Mouse (Mus musculus): ENCODE results near the gene Stom. TPM values are rescaled to one million over a fixed set of nuclear protein-coding genes. Genes with fewer than 3 reads are reported as not detected.

Gene Stom
- total RNA-seq, 2 experiments from 2014 or later = 8.0 to 10.1 TPM

DNA sequence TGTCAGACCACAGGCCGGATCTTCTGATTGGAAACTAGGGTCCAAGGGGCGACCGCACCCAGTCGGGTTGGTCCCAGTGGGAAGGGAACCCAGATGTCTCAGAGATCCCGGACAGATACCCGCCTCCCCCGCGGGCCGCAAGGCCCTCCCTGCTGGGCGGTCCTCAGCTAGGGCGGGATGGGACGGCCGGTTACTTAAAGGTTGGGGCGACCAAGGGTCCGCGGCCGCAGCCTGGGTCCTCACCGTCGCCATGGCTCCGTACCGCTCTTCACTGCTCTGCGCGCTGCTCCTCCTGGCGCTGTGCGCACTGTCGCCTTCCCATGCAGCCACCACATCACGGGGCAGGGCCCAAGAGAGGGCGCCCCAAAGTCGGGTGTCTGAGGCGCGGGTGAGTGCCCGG is 54.6 kb downstream of the Stom start:
- DNase-seq (ENCODE audit: low spot score in 2 of 2) = no peak
- intact Hi-C loops (cut with DNase I) = no loop called here

- no peak for DNase-seq (ENCODE audit: low spot score in 2 of 2)
- intact Hi-C loops (cut with DNase I) = no loop called here
These were observed 56.8 kb downstream of the Stom start for GRCm38 (mm10) chr2:35280001-35280400.

DNA sequence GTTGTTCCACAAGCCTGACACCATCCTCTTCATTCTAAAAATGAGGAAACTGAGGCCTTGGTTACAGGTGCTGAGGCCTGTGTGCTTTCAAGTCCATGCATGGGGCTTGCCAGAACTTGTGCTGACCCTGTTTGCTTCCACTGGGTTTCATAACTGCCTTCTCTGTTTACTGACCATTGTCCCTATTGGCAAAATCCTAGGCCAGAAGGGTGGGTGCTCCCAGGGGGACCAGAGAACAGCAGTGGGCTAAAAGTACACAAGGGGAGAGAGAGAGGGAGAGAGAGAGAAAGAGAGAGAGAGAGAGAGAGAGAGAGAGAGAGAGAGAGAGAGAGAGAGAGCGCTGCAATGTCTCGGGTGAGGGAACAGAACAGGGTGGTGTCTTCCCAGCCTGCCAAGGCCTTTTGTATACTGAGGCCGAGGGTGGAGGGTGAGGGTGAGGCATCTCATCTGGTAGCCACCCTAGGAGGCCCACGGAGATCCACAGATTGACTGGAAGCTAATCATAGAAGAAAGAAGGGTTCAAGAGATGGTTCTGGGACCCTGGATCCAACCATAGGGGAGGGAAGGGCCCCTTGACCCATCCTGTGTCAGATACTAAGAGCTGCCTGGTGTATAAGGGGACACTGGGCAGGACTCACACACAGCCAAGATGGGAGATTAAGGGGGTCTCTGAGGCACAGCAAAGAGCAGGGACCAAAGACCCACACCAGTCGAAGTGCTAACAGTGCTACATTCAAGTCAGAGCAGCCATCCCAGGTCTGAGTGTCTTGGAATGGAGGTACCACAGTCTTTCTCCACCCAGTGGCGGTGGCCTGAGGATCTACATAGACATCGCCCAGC is 58.2 kb downstream of the Stom start:
- intact Hi-C loops (cut with DNase I) = no loop called here
- DNase-seq (ENCODE audit: low spot score in 2 of 2) = no peak

DNA sequence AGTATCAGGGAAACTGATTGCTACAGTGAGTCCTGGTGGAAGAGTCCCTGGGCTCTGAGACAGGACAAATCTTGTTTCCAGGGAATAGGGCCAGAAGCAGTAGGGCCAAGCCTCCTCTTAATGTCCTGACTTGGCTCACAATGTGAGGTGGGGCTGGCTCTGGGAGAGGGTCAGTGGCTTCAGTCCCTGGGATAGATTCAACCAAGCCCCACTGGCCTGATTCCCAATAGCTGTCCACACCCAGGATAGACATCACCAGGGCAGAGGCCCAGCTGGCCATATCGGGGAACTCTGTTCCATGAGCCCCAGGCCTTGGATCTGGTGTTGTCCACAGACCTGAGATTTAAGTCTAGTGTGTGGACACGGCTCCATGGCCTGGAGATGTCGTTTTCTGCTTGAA is 59.1 kb downstream of the Stom start:
- intact Hi-C loops (cut with DNase I) = no loop called here
- no peak for DNase-seq (ENCODE audit: low spot score in 2 of 2)

DNA sequence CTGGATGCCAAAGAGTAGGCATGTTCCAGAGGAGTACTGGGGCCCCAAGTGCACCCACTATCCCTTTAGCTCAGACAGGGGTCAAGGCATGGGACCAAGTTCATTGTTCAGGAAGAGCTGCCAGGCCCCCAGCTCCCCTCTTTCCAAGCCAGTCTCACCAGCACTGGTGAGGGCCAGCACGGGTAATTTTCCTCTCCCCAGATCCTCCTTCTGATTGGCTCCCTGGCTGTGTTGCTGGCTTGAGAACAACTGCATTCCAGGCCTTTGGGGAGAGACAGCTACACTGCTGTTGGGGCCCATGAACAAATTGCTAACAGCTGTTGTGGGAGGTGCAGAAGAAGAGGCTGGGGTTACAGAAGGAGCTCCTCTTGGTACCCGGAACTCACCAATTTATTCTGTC is 63.2 kb downstream of the Stom start:
- intact Hi-C loops (cut with DNase I) = no loop called here
- DNase-seq (ENCODE audit: low spot score in 2 of 2) = peak in 1 of 2 experiments; percentile 18

DNA sequence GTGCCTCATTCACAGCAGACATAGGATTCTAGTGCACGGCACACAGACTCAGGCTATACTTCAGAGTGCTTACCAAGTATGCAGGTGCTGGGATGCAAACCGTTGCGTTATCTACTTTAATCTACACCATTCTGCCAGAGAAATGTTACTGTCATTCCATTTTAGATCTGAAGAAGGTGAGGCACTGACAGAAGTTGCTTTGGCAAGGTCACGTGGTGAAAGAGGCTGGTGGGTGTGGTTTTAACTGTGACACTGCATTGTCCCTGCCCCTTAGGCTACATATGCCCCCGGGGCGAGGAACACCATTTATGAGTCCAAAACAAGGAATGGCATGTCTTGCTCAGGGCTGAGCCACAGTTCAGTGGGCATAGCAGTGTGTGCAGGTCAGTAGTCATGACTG is 63.9 kb downstream of the Stom start:
- intact Hi-C loops (cut with DNase I) = no loop called here
- DNase-seq (ENCODE audit: low spot score in 2 of 2) = no peak

DNA sequence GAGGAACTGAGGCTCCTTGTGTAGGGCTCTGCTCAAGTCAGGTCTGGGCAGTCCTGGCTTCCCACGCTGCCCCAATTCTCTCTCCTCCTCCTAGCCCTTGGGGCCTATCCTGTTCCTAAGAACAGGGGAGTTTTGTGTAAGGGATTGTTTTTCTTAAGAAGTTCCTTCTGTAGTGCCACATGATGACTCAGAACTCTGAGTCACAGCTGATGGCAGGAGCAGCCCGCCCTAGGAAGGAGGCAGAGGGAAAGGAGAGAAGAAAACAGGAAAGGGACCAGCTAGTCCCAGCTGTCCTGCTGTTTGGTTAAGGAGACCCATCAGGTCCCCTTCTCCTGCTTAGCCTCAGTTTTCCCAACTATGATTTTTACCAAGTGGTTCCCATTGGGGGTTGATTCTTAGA is 65.0 kb downstream of the Stom start:
- intact Hi-C loops (cut with DNase I) = loop anchor here (2.0 kb wide), 1 partner anchor 57 kb away; no protein-coding TSS in a partner anchor
- peak; percentile 56 to 69 for DNase-seq (ENCODE audit: low spot score in 2 of 2)

GRCm38 (mm10) chr2:35270531-35270984 is 66.2 kb downstream of the Stom start:
- peak; percentile 55 to 58 for DNase-seq (ENCODE audit: low spot score in 2 of 2)
- intact Hi-C loops (cut with DNase I) = loop anchor here (2.0 kb wide), 1 partner anchor 56 kb away; no protein-coding TSS in a partner anchor

DNA sequence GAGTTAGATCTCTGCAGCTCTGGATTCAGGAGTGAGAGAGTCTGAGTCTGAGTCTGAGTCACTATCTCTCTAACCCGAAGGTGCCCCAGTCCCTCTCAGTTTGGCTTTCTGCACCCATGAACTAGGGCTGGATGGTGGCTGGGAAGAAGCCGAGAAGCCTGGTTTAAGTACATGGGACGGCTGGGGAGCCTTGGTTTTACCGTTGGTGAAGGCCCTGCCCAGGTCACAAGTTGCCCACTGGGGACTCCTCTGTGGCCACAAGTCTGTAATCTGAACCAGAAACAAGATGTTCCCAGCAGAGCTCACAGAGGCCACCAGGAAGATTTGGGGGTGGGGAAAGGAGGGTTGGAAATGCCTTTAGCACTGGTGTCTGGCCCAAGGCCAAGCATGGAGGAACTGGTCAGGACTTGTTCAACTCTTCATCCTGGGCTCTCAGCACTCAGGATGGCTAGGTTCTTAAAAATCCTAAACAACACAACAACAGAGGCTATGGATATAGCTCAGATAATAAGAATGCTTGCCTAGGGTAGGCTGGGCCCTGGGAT is 67.0 kb downstream of the Stom start:
- intact Hi-C loops (cut with DNase I) = loop anchor here (2.0 kb wide), 1 partner anchor 55 kb away; no protein-coding TSS in a partner anchor
- no peak for DNase-seq (ENCODE audit: low spot score in 2 of 2)

- intact Hi-C loops (cut with DNase I) = no loop called here
- DNase-seq (ENCODE audit: low spot score in 2 of 2) = no peak
These were observed 67.6 kb downstream of the Stom start for GRCm38 (mm10) chr2:35269136-35269535.

DNA sequence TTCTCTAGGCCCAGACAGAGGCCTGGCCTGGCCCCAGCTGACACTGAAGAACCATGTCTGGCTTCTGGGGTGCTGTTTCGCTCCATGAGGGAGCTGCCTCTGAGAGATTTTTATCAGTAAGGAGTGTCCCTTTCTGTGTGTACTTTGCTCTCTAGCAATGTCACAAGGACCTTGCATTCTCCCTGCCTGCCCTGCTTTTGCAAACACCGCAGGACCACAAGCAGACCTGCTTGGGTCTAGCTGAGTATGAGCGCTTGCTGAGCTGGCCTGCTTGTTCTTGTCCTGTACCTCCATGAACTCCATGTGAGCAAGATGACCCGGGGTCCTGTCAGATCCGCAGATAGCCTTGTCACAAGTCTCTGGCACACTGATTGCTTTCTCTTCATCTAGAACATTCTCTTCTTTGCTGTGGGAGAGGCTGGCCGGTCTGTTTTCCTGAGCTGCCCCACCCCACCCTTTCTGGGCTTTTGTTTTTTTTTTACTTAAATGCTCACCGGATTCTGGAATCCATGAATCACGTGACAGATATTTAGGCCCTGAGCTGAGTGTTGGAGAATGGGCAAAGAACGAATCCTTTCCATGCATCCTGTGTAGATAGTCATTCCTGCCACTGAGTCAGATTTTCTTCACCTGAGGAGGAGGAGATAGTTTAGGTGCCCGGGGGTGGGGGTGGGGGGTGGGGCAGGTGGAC is 68.8 kb downstream of the Stom start:
- intact Hi-C loops (cut with DNase I) = no loop called here
- DNase-seq (ENCODE audit: low spot score in 2 of 2) = no peak

DNA sequence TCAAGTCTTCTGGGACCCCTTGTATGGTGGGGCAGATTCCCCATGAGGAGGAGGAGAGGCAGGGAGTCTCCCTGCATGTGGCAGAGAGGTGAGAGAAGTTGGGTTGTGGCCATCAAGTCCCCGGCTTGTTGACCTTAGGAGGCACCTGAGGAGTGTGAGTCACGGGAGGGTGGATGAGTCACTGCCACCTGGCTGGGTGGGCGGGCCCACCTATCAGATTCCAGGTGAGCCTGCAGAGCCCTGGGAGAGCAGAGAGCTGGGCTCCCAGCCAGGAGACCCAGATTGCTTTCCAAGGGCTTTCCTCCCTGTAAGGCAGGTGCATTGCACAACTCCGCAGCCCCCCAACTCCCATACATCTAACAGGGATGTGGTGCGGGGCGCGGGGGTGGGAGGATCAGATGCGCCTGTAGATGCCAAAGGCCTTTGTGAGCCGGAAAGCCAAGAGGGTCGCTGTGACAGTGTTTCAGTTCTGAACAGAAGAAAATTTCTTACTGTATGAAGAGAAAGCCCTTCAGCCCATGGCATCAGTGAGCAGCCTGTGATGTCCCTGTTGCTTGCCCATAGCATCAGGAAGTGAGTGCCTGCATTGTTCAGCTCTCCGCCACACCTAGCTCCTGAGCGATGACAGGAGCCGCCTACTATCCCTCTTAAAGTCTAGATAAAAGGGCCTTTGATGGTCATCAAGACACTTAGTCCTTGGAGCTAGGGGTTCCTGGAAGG is 69.5 kb downstream of the Stom start:
- no peak for DNase-seq (ENCODE audit: low spot score in 2 of 2)
- intact Hi-C loops (cut with DNase I) = no loop called here

DNA sequence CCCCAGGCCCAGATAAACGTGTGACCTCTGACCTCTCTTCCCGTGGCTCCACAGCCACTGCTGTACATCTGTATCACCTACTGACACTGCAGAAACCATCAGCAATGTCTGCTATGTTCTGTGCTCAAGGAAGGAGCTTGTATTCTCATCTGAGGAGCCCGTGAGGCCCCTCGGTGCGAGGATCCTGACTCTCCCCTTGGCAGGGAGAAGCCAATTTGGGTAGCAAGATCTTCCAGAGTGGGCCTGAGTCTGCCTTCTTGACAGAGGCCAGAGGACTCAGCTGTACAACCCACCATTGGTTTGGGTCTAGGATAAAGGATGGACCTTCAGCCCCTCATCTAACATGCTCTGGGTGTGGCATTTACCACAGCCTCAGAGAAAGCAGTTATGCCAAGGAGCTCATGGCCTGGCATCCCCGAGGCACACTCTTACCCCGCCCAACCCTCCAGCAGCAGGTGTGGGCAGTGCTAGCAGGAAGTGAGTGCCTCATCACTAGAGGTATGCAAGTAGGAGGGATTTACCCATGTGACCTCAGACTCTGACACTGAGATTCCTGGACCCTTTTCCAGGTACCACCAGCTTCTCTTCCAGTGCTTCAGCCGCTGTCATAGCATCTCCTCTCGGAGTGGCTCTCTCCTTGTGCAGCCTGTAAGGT is 70.4 kb downstream of the Stom start:
- intact Hi-C loops (cut with DNase I) = no loop called here
- DNase-seq (ENCODE audit: low spot score in 2 of 2) = no peak

GRCm38 (mm10) chr2:35265775-35266174 is 71.0 kb downstream of the Stom start:
- intact Hi-C loops (cut with DNase I) = no loop called here
- no peak for DNase-seq (ENCODE audit: low spot score in 2 of 2)

DNA sequence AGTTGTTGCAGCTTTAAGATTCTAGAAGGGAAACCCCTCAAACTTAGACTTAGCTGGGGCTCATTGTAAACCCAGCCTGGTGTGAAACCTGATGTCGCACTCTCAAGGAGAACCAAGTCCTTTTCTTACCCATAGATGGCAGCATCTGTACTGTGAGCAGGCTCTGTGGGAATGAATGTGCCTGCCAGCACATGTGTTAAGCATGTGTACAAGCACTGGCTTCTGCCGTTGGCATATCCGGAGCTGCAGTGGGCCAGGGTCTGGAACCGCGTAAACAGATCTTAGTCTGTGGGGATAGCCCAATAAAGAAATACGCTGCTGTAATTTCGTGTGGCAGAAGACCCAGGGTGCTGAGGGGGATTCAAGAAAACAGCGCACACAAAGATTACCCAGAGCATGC is 71.5 kb downstream of the Stom start:
- intact Hi-C loops (cut with DNase I) = no loop called here
- DNase-seq (ENCODE audit: low spot score in 2 of 2) = peak; percentile 65 to 93

DNA sequence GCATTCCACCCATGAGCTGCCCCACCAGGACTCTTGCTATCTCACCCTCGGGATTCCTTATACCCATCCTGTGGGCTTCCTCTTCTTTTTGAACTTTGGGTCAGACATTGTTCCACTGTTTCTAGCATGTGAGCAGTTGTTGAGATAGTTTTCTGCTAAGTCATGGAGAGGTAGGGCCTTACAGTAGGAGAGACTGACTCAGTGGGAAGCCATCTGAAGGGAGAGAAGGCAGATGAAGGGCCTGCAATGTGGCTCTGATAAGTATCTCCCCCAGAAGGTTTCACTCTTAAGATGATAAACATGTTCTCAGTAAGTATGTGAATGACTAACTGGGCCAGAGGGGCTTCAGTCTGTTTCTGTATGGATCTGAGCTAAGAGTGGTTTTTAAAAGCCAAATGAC is 72.7 kb downstream of the Stom start:
- intact Hi-C loops (cut with DNase I) = no loop called here

More for the DNA sequence above, 72.7 kb downstream of the Stom start:
- no peak for DNase-seq (ENCODE audit: low spot score in 2 of 2)

Data from left cerebral cortex, postnatal 14 days (tissue).